ENCODE assay signal across 9 mouse cellular contexts in the genomic region with DNA sequence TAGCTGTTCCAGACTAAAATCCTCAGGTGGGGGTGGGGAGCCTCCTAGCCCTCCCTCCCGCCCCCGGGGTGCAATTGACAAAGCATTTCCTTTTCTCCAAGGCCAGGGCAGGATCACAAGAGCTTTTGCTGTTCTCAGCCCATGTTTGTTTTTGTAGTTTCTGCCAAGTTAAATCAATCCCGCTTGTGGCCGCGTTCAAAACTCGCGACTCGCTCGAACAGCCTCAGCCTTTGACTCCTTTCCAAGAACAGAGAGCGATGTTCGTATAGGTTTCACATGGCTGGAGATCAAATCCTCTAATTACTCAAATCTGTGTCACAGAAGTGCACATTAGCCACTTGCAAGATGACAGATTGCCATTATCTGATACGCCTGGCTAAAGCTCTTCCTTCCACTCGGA.
DNase-seq lines count a peak whose midpoint lies in the region; ATAC-seq lines count a peak whose summit lies in the region.
"Had no signal": no experiment of that assay in that cellular context is flagged by ENCODE, and none has a peak within 500 bp of the region (broad histone marks: within the 10 kb centered on the region; RNA-seq: fewer than 3 reads in every experiment).

No protein-coding gene starts in this region.

- peak overlapping the region; percentile 7; the same call in 1 of the 2 replicates for H3K9ac ChIP-seq in heart, embryonic 16.5 days (ENCODE audit: low read length)
- H3K9ac ChIP-seq in embryonic facial prominence, embryonic 14.5 days (ENCODE audit: low read depth, low read length), result no peak overlapping the region
- H3K9ac ChIP-seq in midbrain, embryonic 13.5 days (replicated peaks), result no peak overlapping the region

- H3K36me3 ChIP-seq in heart, embryonic 16.5 days (ENCODE audit: control insufficient read depth, insufficient read depth), result no peaks in the 10 kb centered on the region
- no peaks in the 10 kb centered on the region for H3K36me3 ChIP-seq in embryonic facial prominence, embryonic 14.5 days (ENCODE audit: control insufficient read depth, insufficient read depth, low read length)
- no peaks in the 10 kb centered on the region for H3K36me3 ChIP-seq in midbrain, embryonic 13.5 days
- H3K36me3 ChIP-seq: G1E had no signal

- H3K4me2 ChIP-seq in heart, embryonic 16.5 days (ENCODE audit: low read depth, low read length), result peak overlapping the region; percentile 33; the same call in 1 of the 2 replicates
- peak overlapping the region; percentile 27 for H3K4me2 ChIP-seq in embryonic facial prominence, embryonic 14.5 days (ENCODE audit: low read depth, low read length)
- H3K4me2 ChIP-seq in midbrain, embryonic 13.5 days (replicated peaks), result peak overlapping the region; percentile 21

- peaks cover 35% of the 10 kb centered on the region for H3K4me1 ChIP-seq in heart, embryonic 16.5 days (ENCODE audit: control insufficient read depth, insufficient read depth, low read length)
- H3K4me1 ChIP-seq in embryonic facial prominence, embryonic 14.5 days (ENCODE audit: control insufficient read depth, insufficient read depth, low read length), result peaks cover 60% of the 10 kb centered on the region
- peaks cover 16% of the 10 kb centered on the region for H3K4me1 ChIP-seq in midbrain, embryonic 13.5 days (replicated peaks)

- no peak overlapping the region for H3K4me3 ChIP-seq in heart, embryonic 16.5 days (ENCODE audit: low read length)
- no peak overlapping the region for H3K4me3 ChIP-seq in embryonic facial prominence, embryonic 14.5 days (ENCODE audit: low read depth, low read length)
- no peak overlapping the region for H3K4me3 ChIP-seq in midbrain, embryonic 13.5 days (replicated peaks)

- ATAC-seq in heart, embryonic 16.5 days (replicated peaks; ENCODE audit: extremely low read depth, insufficient read depth, low FRiP score), result no peak
- peak; percentile 73 for ATAC-seq in embryonic facial prominence, embryonic 14.5 days (ENCODE audit: low read depth)
- peak; percentile 56 for ATAC-seq in midbrain, embryonic 13.5 days
- no peak for ATAC-seq in megakaryocyte-erythroid progenitor cell, adult 5-6 weeks (replicated peaks; ENCODE audit: low FRiP score, low TSS enrichment, poor library complexity, severe bottlenecking)

- intact Hi-C loops in heart, postnatal 25 days (cut with DNase I), result no loop called here

- no peak for DNase-seq in heart, postnatal 25 days (ENCODE audit: low spot score)
- DNase-seq in embryonic facial prominence, embryonic 14.5 days (ENCODE audit: low spot score), result peak; percentile 95
- peak; percentile 47 for DNase-seq in kidney, adult 18-20 months
- DNase-seq in urinary bladder, postnatal 14 days (ENCODE audit: low spot score), result no peak
- no peak for DNase-seq in thymus, postnatal 4 days

- WGBS in heart, embryonic 16.5 days, result 16% methylated on average over 13 of the region's 13 CpGs
- 2% methylated on average over 13 of the region's 13 CpGs for whole genome bisulfite sequencing in embryonic facial prominence, embryonic 14.5 days
- 2% methylated on average over 13 of the region's 13 CpGs for WGBS in midbrain, embryonic 13.5 days

- H3K9me3 ChIP-seq in heart, embryonic 16.5 days (replicated peaks; ENCODE audit: control insufficient read depth, low read length), result no peaks in the 10 kb centered on the region
- no peaks in the 10 kb centered on the region for H3K9me3 ChIP-seq in embryonic facial prominence, embryonic 14.5 days (ENCODE audit: control insufficient read depth, low read length)
- H3K9me3 ChIP-seq in midbrain, embryonic 13.5 days, result no peaks in the 10 kb centered on the region

- H3K27ac ChIP-seq in heart, embryonic 16.5 days (ENCODE audit: low read length), result no peak overlapping the region
- H3K27ac ChIP-seq in embryonic facial prominence, embryonic 14.5 days (replicated peaks; ENCODE audit: low read depth, low read length), result peak overlapping the region; percentile 74
- H3K27ac ChIP-seq in midbrain, embryonic 13.5 days, result peak overlapping the region; percentile 57

- no peaks in the 10 kb centered on the region for H3K27me3 ChIP-seq in heart, embryonic 16.5 days (ENCODE audit: control insufficient read depth, insufficient read depth, low read length)
- H3K27me3 ChIP-seq in embryonic facial prominence, embryonic 14.5 days (replicated peaks; ENCODE audit: control insufficient read depth, insufficient read depth, low read length), result no peaks in the 10 kb centered on the region
- H3K27me3 ChIP-seq in midbrain, embryonic 13.5 days, result 0 out of 2 replicates have a peak, but pooled peaks cover 2% of the 10 kb centered on the region

Comparison
In these comparisons a context has a peak if more than half of its experiments do, and no peak if none do; other contexts are left out.
1. ATAC-seq: peak in embryonic facial prominence, embryonic 14.5 days (single experiment) and midbrain, embryonic 13.5 days (single experiment); none in heart, embryonic 16.5 days (single experiment) and megakaryocyte-erythroid progenitor cell, adult 5-6 weeks (single experiment).
2. DNase-seq: peak in embryonic facial prominence, embryonic 14.5 days (single experiment) and kidney, adult 18-20 months (single experiment); none in heart, postnatal 25 days (single experiment), urinary bladder, postnatal 14 days (single experiment) and thymus, postnatal 4 days (single experiment).
3. Peak in every context shown above with its lines, with median percentiles within 50 percentile points of each other: H3K4me2 ChIP-seq.